Mouse (Mus musculus) embryo, embryonic 11 days (tissue): Measurements from ENCODE around the gene Tnfaip2.

Experiments
- DNase-seq: peaks from one replicate; pipeline ENCODE4 v3.0.0-alpha.2; 2015

The Tnfaip2 gene

DNA sequence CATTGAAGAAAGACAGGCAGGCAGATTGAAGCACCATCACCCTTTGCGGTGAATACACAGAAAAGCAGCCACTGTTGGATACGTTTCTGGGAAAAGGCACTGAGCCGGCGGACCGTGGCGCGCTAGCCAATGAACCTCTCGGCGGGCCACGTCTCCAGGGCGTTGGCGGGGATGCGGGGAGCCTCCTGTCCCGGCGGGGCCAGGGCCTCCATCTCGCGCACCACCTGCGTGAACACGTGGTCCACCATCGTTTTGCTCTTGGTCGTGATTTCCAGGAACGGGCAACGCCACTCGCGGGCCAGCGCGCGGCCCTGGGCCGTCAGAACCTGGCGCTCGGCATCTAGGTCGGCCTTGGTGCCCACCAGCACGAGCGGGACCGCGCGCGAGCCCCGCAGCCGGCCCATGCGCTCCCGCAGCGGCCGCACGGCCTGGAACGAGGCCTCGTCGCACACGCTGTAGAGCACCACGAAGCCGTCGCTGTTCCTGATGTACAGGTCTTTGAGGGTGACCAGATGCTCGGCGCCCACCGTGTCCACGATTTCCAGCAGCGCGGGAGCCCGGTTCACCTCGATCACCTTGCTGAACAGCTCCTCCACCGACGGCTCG lies 42.9 kb downstream of the Tnfaip2 start:
- peak; percentile 50 for DNase-seq

GRCm38 (mm10) chr12:111485652-111486306 lies 43.5 kb downstream of the Tnfaip2 start, which contains the start of gene Gm266:
TSS of gene Gm266 (minus strand) at chr12:111485823.
- peak; percentile 85 for DNase-seq

- DNase-seq: peak; percentile 64
These were observed 44.2 kb downstream of the Tnfaip2 start for GRCm38 (mm10) chr12:111486455-111486854.

GRCm38 (mm10) chr12:111489261-111489865 lies 47.1 kb downstream of the Tnfaip2 start:
- DNase-seq: no peak

- DNase-seq: no peak
These were observed 52.7 kb downstream of the Tnfaip2 start for GRCm38 (mm10) chr12:111494931-111495330.

DNA sequence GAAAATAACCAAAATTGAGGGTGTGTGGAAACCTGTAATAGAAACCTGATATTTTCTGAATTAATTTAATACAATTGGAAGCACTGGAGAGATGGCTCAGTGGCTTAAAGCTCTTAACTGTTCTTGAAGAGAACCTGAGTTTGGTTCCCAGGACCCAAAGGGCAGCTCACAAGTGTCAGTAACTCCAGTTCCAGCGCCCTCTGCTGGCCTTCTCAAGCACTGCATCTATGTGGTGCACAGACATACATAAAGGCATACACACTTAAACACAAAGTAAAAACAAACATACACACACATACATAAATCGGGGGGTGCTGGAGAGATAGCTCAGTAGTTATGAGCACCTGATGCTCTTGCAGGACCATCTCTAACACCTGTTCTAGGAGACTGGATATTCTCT lies 54.8 kb downstream of the Tnfaip2 start:
- DNase-seq: no peak

DNA sequence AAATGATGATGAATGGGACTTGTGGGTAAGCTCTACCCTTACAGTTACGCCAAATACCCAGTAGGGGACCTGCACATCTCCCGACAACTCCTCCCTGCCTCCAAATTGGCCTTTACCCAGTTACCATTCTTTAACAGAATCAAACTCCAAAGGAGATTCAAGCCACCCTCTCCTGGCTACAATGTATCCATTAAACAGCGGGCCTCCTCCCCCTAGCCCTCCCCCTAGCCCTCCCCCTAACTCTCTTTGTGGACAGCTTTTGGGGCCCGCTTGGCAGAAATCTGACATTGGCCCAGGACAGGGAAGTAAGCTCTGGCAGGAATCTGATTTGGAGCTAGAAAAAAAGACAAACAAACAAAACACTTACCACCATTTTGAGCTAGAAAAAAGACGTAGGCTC lies 57.3 kb downstream of the Tnfaip2 start:
- DNase-seq: no peak

GRCm38 (mm10) chr12:111500725-111501124 lies 58.5 kb downstream of the Tnfaip2 start:
- DNase-seq: peak; percentile 78

- no peak for DNase-seq
These were observed 60.8 kb downstream of the Tnfaip2 start for GRCm38 (mm10) chr12:111503063-111503567.

DNA sequence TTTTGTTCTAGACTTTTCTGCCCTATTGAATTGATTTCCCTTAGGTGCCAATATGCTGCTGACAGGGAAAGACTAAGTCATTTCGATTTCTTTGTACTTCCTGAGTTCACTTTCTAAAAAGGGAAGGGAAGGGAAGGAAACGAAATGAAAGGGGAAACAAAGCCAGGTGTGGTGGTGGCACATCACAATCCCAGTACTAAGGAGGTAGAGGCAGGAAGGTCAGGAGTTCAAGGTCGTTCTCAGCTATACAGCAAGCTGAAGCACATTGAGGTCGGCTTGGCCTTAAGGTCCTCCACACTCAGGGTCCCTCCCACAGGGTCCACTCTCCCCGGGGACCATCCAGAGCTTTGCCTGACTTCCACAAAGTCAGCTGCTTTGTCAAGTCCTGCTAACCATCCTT lies 61.3 kb downstream of the Tnfaip2 start:
- DNase-seq: no peak
